Mouse (Mus musculus): ENCODE data around the gene H2-K1. TPM values are rescaled to one million over a fixed set of nuclear protein-coding genes. Genes with fewer than 3 reads are reported as not detected.
A peak's percentile ranks its signal among the peaks of the same experiment; 100 is the strongest.

The H2-K1 gene
- polyA plus RNA-seq, 1 experiment = 5,070 TPM

GRCm38 (mm10) chr17:34026917-34027655 is 26.9 kb upstream of the H2-K1 start:
- no peaks in the 10 kb centered on the region for H3K27me3 ChIP-seq (ENCODE audit: control insufficient read depth, insufficient read depth, low read length)
- WGBS = 11% methylated on average over 36 of the region's 36 CpGs
- TF ChIP-seq CTCF (IDR thresholded peaks at IDR 0.05; ENCODE audit: extremely low read depth, insufficient read depth, insufficient read length, insufficient replicate concordance) (no peak), POLR2A (IDR thresholded peaks at IDR 0.05; ENCODE audit: low read depth, low read length) (no peak)
- H3K4me3 ChIP-seq (ENCODE audit: extremely low read depth, insufficient read depth, insufficient read length) = peak overlapping the region; percentile 86
- H3K4me1 ChIP-seq (ENCODE audit: control insufficient read depth, insufficient read depth, insufficient read length) = peaks cover 24% of the 10 kb centered on the region; the same call in 1 of the 2 replicates
- H3K36me3 ChIP-seq (ENCODE audit: control insufficient read depth, insufficient read depth, low read length) = peaks cover 18% of the 10 kb centered on the region
- peak overlapping the region; percentile 90 for H3K27ac ChIP-seq (ENCODE audit: insufficient read depth, low read length)
- DNase-seq (ENCODE audit: low read depth in 1 of 2, low spot score in 2 of 2) = peak; percentile 67 to 79

- Histone ChIP-seq H3K4me1 (ENCODE audit: control insufficient read depth, insufficient read depth, insufficient read length) (peaks cover 24% of the 10 kb centered on the region; the same call in 1 of the 2 replicates), H3K27ac (ENCODE audit: insufficient read depth, low read length) (no peak overlapping the region), H3K4me3 (ENCODE audit: extremely low read depth, insufficient read depth, insufficient read length) (no peak overlapping the region), H3K36me3 (ENCODE audit: control insufficient read depth, insufficient read depth, low read length) (peaks cover 23% of the 10 kb centered on the region), H3K27me3 (ENCODE audit: control insufficient read depth, insufficient read depth, low read length) (no peaks in the 10 kb centered on the region)
- WGBS = 46% methylated on average over 2 of the region's 2 CpGs
- no peak for DNase-seq (ENCODE audit: low read depth in 1 of 2, low spot score in 2 of 2)
- TF ChIP-seq POLR2A (IDR thresholded peaks at IDR 0.05; ENCODE audit: low read depth, low read length) (no peak), CTCF (IDR thresholded peaks at IDR 0.05; ENCODE audit: extremely low read depth, insufficient read depth, insufficient read length, insufficient replicate concordance) (no peak)
Observed at GRCm38 (mm10) chr17:34026221-34026620, 26.1 kb upstream of the H2-K1 start.

GRCm38 (mm10) chr17:34025756-34026151 is 25.6 kb upstream of the H2-K1 start:
- 82% methylated on average over 7 of the region's 7 CpGs for WGBS
- Histone ChIP-seq H3K27me3 (ENCODE audit: control insufficient read depth, insufficient read depth, low read length) (no peaks in the 10 kb centered on the region), H3K4me1 (ENCODE audit: control insufficient read depth, insufficient read depth, insufficient read length) (peaks cover 21% of the 10 kb centered on the region; the same call in 1 of the 2 replicates), H3K36me3 (ENCODE audit: control insufficient read depth, insufficient read depth, low read length) (peaks cover 27% of the 10 kb centered on the region), H3K4me3 (ENCODE audit: extremely low read depth, insufficient read depth, insufficient read length) (no peak overlapping the region), H3K27ac (ENCODE audit: insufficient read depth, low read length) (no peak overlapping the region)
- TF ChIP-seq CTCF (IDR thresholded peaks at IDR 0.05; ENCODE audit: extremely low read depth, insufficient read depth, insufficient read length, insufficient replicate concordance) = no peak
- no peak for TF ChIP-seq POLR2A (IDR thresholded peaks at IDR 0.05; ENCODE audit: low read depth, low read length)
- DNase-seq (ENCODE audit: low read depth in 1 of 2, low spot score in 2 of 2) = no peak

DNA sequence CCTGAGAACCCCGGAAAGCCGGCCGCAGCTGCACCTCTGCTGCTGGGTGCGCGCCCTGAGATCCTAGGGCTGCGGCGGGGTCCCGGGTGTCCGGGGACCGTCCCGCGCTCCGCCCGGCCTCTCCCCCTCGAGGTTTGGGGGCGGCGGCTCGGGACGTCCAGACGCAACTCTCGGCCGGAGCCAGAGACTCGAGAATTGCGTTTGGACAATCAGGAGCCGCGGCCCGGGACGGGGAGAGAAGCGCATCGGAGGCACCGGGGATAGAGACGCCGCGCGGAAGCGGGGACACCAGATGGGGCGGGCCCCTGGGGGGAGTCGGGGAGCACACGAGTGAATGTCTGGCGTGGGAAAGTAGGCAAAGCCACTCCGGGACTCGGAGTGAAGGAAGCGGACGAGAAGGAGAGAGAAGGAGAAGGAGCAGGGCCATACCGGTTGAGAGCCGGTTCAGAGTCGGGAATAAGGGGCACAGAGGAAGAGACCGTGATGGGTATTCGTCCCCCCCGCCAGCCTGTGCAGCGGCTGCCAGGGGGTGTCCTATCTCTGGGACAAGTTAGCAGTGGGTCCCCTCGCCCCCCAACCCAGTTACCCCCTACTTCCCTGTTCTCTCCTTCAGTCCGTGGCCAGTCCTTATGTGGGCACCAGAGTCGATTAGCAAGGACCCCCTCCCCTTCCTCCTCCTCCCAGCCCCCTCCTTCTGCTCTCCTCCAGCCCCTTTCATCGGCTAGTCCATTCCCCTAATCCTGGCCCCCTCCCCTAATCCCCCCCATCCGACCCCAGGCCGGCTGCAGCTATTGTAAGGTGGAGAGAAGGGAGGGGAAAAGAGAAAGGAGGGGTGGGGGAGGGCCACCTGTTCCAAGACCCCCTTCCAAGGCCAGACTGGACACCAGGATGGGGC is 25.0 kb upstream of the H2-K1 start:
- Histone ChIP-seq H3K27me3 (ENCODE audit: control insufficient read depth, insufficient read depth, low read length) (no peaks in the 10 kb centered on the region), H3K4me3 (ENCODE audit: extremely low read depth, insufficient read depth, insufficient read length) (peak overlapping the region; percentile 83), H3K4me1 (ENCODE audit: control insufficient read depth, insufficient read depth, insufficient read length) (peaks cover 18% of the 10 kb centered on the region; the same call in 1 of the 2 replicates), H3K36me3 (ENCODE audit: control insufficient read depth, insufficient read depth, low read length) (peaks cover 27% of the 10 kb centered on the region), H3K27ac (ENCODE audit: insufficient read depth, low read length) (peak overlapping the region; percentile 86)
- 3% methylated on average over 56 of the region's 57 CpGs for WGBS
- no peak for DNase-seq (ENCODE audit: low read depth in 1 of 2, low spot score in 2 of 2)
- TF ChIP-seq CTCF (IDR thresholded peaks at IDR 0.05; ENCODE audit: extremely low read depth, insufficient read depth, insufficient read length, insufficient replicate concordance) (no peak), POLR2A (IDR thresholded peaks at IDR 0.05; ENCODE audit: low read depth, low read length) (no peak)

GRCm38 (mm10) chr17:34024317-34024821 is 24.2 kb upstream of the H2-K1 start, which contains the start of gene Ring1:
Ring1 (minus strand) TSS chr17:34024680.
- peak; percentile 59 to 80 for DNase-seq (ENCODE audit: low read depth in 1 of 2, low spot score in 2 of 2)
- peaks cover 18% of the 10 kb centered on the region; the same call in 1 of the 2 replicates for H3K4me1 ChIP-seq (ENCODE audit: control insufficient read depth, insufficient read depth, insufficient read length)
- 2% methylated on average over 56 of the region's 58 CpGs for WGBS
- H3K4me3 ChIP-seq (ENCODE audit: extremely low read depth, insufficient read depth, insufficient read length) = peak within 1 kb of the TSS; percentile 83
- TF ChIP-seq CTCF (IDR thresholded peaks at IDR 0.05; ENCODE audit: extremely low read depth, insufficient read depth, insufficient read length, insufficient replicate concordance) (no peak), POLR2A (IDR thresholded peaks at IDR 0.05; ENCODE audit: low read depth, low read length) (peak; percentile 49)
- H3K36me3 ChIP-seq (ENCODE audit: control insufficient read depth, insufficient read depth, low read length) = peaks cover 22% of the 10 kb centered on the region
- H3K27ac ChIP-seq (ENCODE audit: insufficient read depth, low read length) = peak within 1 kb of the TSS; percentile 86
- no peaks in the 10 kb centered on the region for H3K27me3 ChIP-seq (ENCODE audit: control insufficient read depth, insufficient read depth, low read length)

DNA sequence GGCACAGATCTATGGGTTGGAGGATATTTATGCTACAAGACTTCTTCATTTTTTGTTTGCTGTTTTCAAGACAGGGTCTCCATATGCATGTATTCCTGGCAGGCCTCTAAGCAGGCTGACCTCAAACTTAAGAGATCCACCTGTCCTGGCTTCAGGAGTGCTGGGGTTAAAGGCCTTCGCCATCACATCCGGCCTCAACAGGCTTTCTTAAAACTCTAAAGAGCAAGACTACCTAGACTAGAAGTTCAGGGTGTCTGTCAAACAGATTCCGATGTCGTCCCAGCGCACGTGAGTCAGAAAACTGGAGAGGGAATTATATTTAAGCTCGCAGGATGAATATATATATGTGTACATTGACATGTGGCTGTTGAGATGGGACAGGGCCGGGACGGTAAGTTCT is 23.5 kb upstream of the H2-K1 start:
- H3K4me3 ChIP-seq (ENCODE audit: extremely low read depth, insufficient read depth, insufficient read length) = no peak overlapping the region

More for the DNA sequence above, 23.5 kb upstream of the H2-K1 start:
- TF ChIP-seq CTCF (IDR thresholded peaks at IDR 0.05; ENCODE audit: extremely low read depth, insufficient read depth, insufficient read length, insufficient replicate concordance) (no peak), POLR2A (IDR thresholded peaks at IDR 0.05; ENCODE audit: low read depth, low read length) (no peak)
- no peak for DNase-seq (ENCODE audit: low read depth in 1 of 2, low spot score in 2 of 2)
- H3K27ac ChIP-seq (ENCODE audit: insufficient read depth, low read length) = no peak overlapping the region
- WGBS = 76% methylated on average over 9 of the region's 9 CpGs
- H3K27me3 ChIP-seq (ENCODE audit: control insufficient read depth, insufficient read depth, low read length) = no peaks in the 10 kb centered on the region
- H3K36me3 ChIP-seq (ENCODE audit: control insufficient read depth, insufficient read depth, low read length) = peaks cover 16% of the 10 kb centered on the region
- peaks cover 18% of the 10 kb centered on the region; the same call in 1 of the 2 replicates for H3K4me1 ChIP-seq (ENCODE audit: control insufficient read depth, insufficient read depth, insufficient read length)

All from spleen, adult 2 months (tissue).